Mouse (Mus musculus) brain, embryonic 14.5 days (tissue): ENCODE data around the gene Erp29.
A peak's percentile ranks its signal among the peaks of the same experiment; 100 is the strongest.

Source experiments
- CTCF ChIP-seq: fragments of 200-500 bp; IDR thresholded peaks from 2 replicates; pipeline ENCODE4 v1.5.1; 2012; ENCODE audit warnings: inconsistent platforms, mild to moderate bottlenecking, moderate library complexity, borderline replicate concordance; ENCODE audit not compliant: insufficient read depth, insufficient read length; ENCODE audit errors: extremely low read depth
- POLR2A ChIP-seq: fragments of 200-500 bp; IDR thresholded peaks from 2 replicates; pipeline ENCODE4 v1.6.1; 2012; ENCODE audit warnings: mild to moderate bottlenecking, inconsistent platforms, borderline replicate concordance; ENCODE audit not compliant: poor library complexity, insufficient read depth, insufficient read length, severe bottlenecking; ENCODE audit errors: extremely low read depth

- TF ChIP-seq POLR2A, result no peak
- TF ChIP-seq CTCF, result peak; percentile 40; the same call in 1 of the 2 replicates
Observed at GRCm38 (mm10) chr5:121449976-121450375, 2.3 kb downstream of the Erp29 start.
